Mouse (Mus musculus): ENCODE results near the gene Mrln. TPM values are rescaled to one million over a fixed set of nuclear protein-coding genes. Genes with fewer than 3 reads are reported as not detected.
A peak's percentile ranks its signal among the peaks of the same experiment; 100 is the strongest.

Gene Mrln
- polyA plus RNA-seq, 1 experiment from 2014 or later, result 0.77 TPM

DNA sequence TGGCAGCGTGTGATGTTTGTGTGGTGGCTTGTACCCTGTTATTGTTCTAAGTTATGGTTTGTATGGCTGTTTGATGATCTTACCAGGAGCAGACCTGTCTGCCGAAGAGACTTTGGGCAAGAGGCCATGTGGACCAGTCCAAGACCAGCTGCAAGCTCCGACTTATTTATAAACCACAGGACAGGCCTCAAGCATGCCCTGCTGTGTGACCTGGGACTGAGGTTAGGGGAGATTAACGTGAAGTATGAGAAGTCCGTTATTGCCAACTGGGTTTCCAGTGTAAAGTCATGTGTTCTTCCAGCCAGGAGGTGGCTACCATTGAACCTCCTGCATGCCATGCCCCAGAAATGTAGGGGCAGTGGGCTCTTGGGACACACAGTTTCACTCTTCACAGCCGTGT is 25.9 kb downstream of the Mrln start:
- Histone ChIP-seq H3K4me2 (no peak overlapping the region), H3K9ac (no peak overlapping the region), H3K4me3 (replicated peaks) (no peak overlapping the region), H3K36me3 (no peaks in the 10 kb centered on the region), H3K27me3 (replicated peaks) (no peaks in the 10 kb centered on the region), H3K9me3 (no peaks in the 10 kb centered on the region), H3K4me1 (no peaks in the 10 kb centered on the region), H3K27ac (no peak overlapping the region)
- ATAC-seq (ENCODE audit: insufficient read depth, low FRiP score, low read depth), result no peak
- WGBS, result 79% methylated on average over 6 of the region's 6 CpGs

DNA sequence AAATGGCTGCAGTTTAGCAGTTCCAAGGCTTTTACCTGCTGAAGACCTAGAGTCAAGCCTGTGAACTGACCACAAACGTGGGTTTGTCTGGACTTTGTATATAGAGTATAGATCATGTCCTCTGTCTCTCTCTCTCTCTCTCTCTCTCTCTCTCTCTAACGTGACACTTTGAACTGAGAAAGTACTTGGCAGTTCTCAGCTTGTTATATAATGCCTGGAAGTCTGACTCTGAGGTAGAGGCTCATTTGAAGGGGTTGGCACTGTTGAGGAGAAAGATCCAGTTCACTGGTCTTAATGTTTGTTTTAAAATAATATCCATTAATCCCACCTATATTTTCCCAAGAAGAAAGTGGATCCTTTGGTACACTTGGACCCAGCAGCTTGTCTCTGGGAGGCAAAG is 33.5 kb downstream of the Mrln start:
- WGBS, result 42% methylated on average over 2 of the region's 2 CpGs
- ATAC-seq (ENCODE audit: insufficient read depth, low FRiP score, low read depth), result no peak
- Histone ChIP-seq H3K9ac (no peak overlapping the region), H3K4me1 (no peaks in the 10 kb centered on the region), H3K36me3 (no peaks in the 10 kb centered on the region), H3K27ac (no peak overlapping the region), H3K4me2 (no peak overlapping the region), H3K9me3 (no peaks in the 10 kb centered on the region), H3K4me3 (replicated peaks) (no peak overlapping the region), H3K27me3 (replicated peaks) (0 out of 2 replicates have a peak, but pooled peaks cover under 1% of the 10 kb centered on the region)

DNA sequence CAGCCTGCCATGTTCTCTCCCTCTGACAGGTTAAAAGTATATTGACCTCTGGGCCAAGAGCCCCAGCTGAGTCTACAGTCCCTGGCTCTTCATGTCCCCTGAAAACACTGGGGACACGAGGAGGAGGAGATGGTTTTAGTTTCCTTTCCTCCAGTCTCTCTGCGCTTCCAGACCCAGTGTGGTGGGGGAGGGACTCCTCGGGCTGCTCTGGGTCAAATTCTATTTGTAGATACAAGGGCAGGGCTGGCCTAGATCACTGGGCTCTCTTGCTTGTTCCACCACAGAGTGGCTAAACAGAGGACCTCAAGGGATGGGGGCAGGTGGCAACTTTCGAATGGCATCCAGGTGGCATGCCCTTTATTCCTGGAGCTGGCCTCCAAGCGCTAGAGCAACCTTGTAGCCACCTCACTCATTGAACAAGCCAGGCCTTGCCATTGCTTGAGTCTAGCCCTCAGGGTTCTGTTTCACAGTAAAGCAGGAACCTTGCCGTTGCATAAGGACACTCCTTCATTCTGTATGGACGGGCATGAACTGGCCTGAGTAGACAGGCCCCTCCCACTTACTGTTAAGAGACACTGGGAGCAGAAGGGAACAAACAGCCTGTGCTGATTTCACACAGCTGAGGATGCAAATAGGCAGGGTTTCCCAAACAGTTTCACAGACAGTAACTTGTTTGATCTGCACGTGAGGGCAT is 38.4 kb downstream of the Mrln start:
- Histone ChIP-seq H3K4me3 (replicated peaks) (no peak overlapping the region), H3K27me3 (replicated peaks) (peaks cover 19% of the 10 kb centered on the region; the same call in 1 of the 2 replicates), H3K9ac (no peak overlapping the region), H3K4me1 (peaks cover 16% of the 10 kb centered on the region; the same call in 1 of the 2 replicates), H3K9me3 (no peaks in the 10 kb centered on the region), H3K4me2 (no peak overlapping the region), H3K27ac (no peak overlapping the region), H3K36me3 (no peaks in the 10 kb centered on the region)
- WGBS, result 45% methylated on average over 8 of the region's 8 CpGs
- no peak for ATAC-seq (ENCODE audit: insufficient read depth, low FRiP score, low read depth)

DNA sequence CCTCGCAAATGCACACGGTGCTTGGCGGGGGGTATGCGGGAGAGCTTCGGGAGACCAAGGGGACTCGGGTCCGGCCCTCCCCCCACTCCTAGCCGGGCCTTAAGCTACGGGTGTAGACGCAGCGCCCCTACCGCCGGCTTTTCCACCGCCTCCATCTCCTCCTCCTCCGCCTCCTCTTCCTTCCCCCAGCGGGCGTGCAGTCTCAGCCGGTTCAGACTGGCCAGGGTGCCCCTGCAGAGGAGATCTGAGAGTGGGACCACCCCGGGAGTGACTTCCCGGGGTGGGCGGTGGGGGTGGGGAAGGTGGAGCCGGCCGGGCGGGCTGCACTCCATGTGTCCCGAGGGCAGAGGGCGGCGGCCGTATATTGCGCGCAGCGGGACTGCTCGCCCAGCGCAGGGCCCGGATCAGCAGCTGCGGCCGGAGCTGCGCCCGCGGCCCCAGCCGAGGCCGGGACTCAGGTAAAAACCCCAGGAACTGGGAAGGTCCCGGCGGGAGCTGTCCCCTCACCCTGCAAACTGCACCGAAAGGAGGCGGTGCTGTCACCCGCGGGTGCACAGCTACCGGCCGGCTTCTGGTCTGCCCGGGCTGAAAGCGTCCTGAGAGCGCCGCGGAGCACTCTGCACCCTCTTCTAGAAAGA is 40.6 kb downstream of the Mrln start, which contains the start of gene Slc16a9:
TSS of gene Slc16a9 (plus strand) at position 180 of the 638 bp plus-strand sequence.
- peaks cover 16% of the 10 kb centered on the region; the same call in 1 of the 2 replicates for H3K4me1 ChIP-seq
- no peaks in the 10 kb centered on the region for H3K36me3 ChIP-seq
- peaks cover 19% of the 10 kb centered on the region; the same call in 1 of the 2 replicates for H3K27me3 ChIP-seq (replicated peaks)
- H3K27ac ChIP-seq, result no peak within 1 kb of the TSS
- H3K9ac ChIP-seq, result peak within 1 kb of the TSS; percentile 42; the same call in 1 of the 2 replicates
- under 1% methylated on average over 54 of the region's 54 CpGs for WGBS
- H3K4me2 ChIP-seq, result peak within 1 kb of the TSS; percentile 95
- no peaks in the 10 kb centered on the region for H3K9me3 ChIP-seq
- H3K4me3 ChIP-seq (replicated peaks), result peak within 1 kb of the TSS; percentile 63
- ATAC-seq (ENCODE audit: insufficient read depth, low FRiP score, low read depth), result peak; percentile 86

DNA sequence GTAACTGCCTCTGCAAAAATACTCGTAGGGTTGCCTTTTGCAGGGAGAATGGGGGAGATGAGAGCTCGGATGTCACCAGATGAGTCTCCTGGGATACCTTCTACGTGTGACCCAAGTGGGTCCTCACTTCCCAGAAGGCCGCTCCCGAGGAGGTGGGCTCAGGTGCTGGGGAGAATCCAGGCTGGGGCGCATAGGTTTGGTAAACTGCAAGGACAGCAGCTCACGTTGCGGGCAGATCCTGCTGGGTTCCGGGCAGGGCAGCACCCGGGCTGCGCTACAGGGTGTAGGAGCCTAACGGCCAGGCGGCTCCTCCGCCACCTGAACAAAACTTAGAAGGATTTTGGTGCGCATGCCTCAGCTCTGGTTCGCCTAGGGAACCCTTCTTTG is 41.1 kb downstream of the Mrln start:
- peak overlapping the region; percentile 63 for H3K4me3 ChIP-seq (replicated peaks)
- H3K9me3 ChIP-seq, result no peaks in the 10 kb centered on the region
- WGBS, result 2% methylated on average over 16 of the region's 16 CpGs
- peaks cover 16% of the 10 kb centered on the region; the same call in 1 of the 2 replicates for H3K4me1 ChIP-seq
- H3K27me3 ChIP-seq (replicated peaks), result peaks cover 19% of the 10 kb centered on the region; the same call in 1 of the 2 replicates
- H3K27ac ChIP-seq, result no peak overlapping the region
- peak overlapping the region; percentile 95 for H3K4me2 ChIP-seq
- 0 out of 2 replicates have a peak, but pooled peaks have one; percentile 19 for ATAC-seq (ENCODE audit: insufficient read depth, low FRiP score, low read depth)
- H3K9ac ChIP-seq, result peak overlapping the region; percentile 42; the same call in 1 of the 2 replicates
- H3K36me3 ChIP-seq, result no peaks in the 10 kb centered on the region

DNA sequence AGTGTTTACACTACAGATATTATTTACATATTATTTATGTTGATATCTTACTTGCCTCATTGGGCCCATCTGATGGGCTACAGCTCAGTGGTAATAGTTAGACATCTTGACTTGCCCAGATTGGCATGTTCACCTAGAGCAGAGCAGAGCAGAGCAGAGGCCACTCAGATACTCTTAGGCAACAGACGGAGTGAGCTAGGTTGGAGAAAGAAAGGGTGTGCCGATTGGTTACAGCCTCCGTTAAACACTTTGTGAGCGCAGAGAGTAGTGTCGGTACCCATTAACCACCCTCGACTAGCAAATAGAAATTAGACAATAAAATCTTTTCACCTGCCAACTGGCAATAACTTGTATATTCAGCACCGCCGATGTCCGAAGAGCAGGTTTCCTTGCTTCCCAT is 41.6 kb downstream of the Mrln start:
- Histone ChIP-seq H3K9me3 (no peaks in the 10 kb centered on the region), H3K27me3 (replicated peaks) (peaks cover 19% of the 10 kb centered on the region; the same call in 1 of the 2 replicates), H3K27ac (no peak overlapping the region), H3K4me2 (peak overlapping the region; percentile 95), H3K36me3 (no peaks in the 10 kb centered on the region), H3K4me3 (replicated peaks) (peak overlapping the region; percentile 63; the same call in 1 of the 2 replicates), H3K9ac (no peak overlapping the region), H3K4me1 (peaks cover 16% of the 10 kb centered on the region; the same call in 1 of the 2 replicates)
- ATAC-seq (ENCODE audit: insufficient read depth, low FRiP score, low read depth), result no peak
- WGBS, result 35% methylated on average over 9 of the region's 9 CpGs

DNA sequence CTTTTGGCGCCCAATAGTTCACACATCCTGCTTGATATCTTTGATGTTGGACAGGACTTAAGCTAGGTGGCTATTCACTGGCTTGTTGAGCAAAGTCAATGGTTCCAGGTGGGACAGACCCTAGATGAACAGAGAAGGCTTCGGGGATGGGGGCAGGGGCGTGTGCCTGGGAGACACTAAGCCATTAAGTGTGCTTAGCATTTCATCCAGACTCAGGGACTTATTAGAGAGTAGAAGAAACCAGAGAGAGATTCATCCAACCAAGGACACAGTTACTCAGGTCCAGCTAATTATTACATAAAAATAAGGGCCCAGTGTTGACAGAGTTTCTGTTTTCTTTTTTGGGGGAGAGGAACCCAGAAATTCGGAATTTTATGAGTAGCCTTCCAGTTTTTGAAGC is 45.9 kb downstream of the Mrln start:
- no peaks in the 10 kb centered on the region for H3K36me3 ChIP-seq
- 0 out of 2 replicates have a peak, but pooled peaks cover 10% of the 10 kb centered on the region for H3K4me1 ChIP-seq
- 0 out of 2 replicates have a peak, but pooled peaks cover 5% of the 10 kb centered on the region for H3K27me3 ChIP-seq (replicated peaks)
- H3K27ac ChIP-seq, result no peak overlapping the region
- WGBS, result 74% methylated on average over 4 of the region's 4 CpGs
- H3K4me3 ChIP-seq (replicated peaks), result no peak overlapping the region
- no peak for ATAC-seq (ENCODE audit: insufficient read depth, low FRiP score, low read depth)
- H3K9me3 ChIP-seq, result no peaks in the 10 kb centered on the region
- no peak overlapping the region for H3K4me2 ChIP-seq
- no peak overlapping the region for H3K9ac ChIP-seq

DNA sequence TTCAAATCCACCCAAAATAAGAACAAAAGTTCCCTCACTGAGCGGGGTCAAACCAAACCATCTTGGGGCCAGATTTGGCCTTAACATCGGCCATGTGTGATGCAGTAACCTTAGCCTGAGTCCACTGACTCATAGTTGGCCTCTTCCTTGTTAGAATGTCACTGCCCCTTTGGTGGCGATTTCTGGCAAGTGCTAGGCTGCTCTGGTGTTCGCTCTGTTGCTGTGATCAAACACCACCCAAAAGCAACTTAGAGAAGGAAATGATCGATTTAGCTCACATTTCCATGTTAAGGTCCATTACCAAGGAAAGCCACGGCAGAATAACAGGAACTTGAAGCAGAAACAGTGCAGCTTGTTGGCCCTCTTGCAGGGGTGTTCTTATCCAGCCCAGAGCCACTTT is 46.3 kb downstream of the Mrln start:
- H3K4me3 ChIP-seq (replicated peaks), result no peak overlapping the region
- no peak for ATAC-seq (ENCODE audit: insufficient read depth, low FRiP score, low read depth)
- no peaks in the 10 kb centered on the region for H3K9me3 ChIP-seq
- H3K4me1 ChIP-seq, result 0 out of 2 replicates have a peak, but pooled peaks cover 6% of the 10 kb centered on the region
- 86% methylated on average over 6 of the region's 6 CpGs for WGBS
- no peak overlapping the region for H3K9ac ChIP-seq
- no peak overlapping the region for H3K4me2 ChIP-seq
- no peaks in the 10 kb centered on the region for H3K36me3 ChIP-seq
- H3K27ac ChIP-seq, result no peak overlapping the region
- 0 out of 2 replicates have a peak, but pooled peaks cover 5% of the 10 kb centered on the region for H3K27me3 ChIP-seq (replicated peaks)

DNA sequence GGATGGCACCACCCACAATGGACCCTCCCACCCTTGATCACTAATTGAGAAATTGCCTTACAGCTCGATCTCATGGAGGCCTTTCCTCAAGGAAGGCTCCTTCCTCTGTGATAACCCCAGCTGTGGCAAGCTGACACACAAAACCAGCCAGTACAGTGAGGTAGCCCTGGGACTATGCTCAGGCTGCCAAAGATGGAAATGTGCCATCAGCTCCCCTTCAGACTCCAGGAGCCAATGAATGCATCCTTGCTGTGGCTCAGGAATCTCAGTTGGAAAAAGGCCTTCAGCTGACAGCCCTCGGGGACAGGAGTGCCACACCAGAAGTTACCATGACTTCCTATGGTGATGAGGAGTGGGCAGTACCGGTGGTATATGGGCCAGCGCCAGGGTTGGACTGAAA is 50.2 kb downstream of the Mrln start:
- no peak for ATAC-seq (ENCODE audit: insufficient read depth, low FRiP score, low read depth)
- Histone ChIP-seq H3K4me1 (no peaks in the 10 kb centered on the region), H3K27me3 (replicated peaks) (no peaks in the 10 kb centered on the region), H3K9ac (no peak overlapping the region), H3K4me2 (no peak overlapping the region), H3K4me3 (replicated peaks) (no peak overlapping the region), H3K36me3 (no peaks in the 10 kb centered on the region), H3K27ac (no peak overlapping the region), H3K9me3 (no peaks in the 10 kb centered on the region)
- 78% methylated on average over 4 of the region's 4 CpGs for WGBS

DNA sequence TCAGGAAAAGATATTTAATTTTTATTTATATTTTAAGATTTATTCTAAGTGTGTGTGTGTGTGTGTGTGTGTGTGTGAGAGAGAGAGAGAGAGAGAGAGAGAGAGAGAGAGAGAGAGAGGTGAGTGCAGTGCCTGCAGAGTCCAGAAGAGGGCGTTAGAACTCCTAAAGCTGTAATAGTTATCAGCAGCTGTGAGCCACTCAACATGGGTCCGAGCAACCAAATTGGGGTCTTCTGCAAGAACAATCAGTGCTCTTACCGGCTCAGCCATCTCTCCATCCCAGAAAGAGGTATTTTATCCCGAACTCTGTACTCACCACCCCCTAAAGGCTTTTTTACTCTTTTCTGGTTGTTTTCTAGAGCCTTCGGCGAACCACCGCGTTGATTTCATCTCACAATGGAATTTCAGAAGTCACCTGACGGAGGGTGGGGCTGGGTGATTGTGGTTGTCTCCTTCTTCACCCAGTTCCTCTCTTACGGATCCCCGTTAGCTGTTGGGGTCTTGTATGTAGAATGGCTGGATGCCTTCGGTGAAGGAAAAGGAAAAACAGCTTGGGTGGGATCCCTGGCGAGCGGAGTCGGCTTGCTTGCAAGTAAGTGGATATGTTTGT is 51.2 kb downstream of the Mrln start:
- ATAC-seq (ENCODE audit: insufficient read depth, low FRiP score, low read depth), result no peak
- Histone ChIP-seq H3K4me1 (no peaks in the 10 kb centered on the region), H3K4me2 (no peak overlapping the region), H3K9me3 (no peaks in the 10 kb centered on the region), H3K27ac (no peak overlapping the region), H3K4me3 (replicated peaks) (no peak overlapping the region), H3K36me3 (no peaks in the 10 kb centered on the region), H3K9ac (no peak overlapping the region), H3K27me3 (replicated peaks) (no peaks in the 10 kb centered on the region)
- 82% methylated on average over 15 of the region's 15 CpGs for WGBS

DNA sequence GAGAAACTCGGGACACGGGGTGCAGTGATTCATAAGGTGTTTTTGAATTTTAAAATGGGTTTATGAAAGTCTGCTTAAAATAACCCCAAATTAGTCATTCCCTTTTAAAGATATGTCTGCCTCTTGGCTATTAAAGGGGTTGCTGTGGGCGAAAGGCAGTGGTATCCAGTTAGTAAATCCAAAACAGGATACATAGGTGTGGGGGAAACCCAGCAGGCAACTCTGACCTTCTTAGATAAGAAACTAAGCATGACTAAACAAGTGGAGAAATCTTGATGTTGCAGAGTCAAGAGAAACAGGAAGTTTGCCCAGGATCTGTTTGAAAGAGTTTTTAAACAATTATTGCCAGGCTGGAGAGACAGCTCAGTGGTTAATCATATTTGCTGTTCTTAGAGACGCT is 52.6 kb downstream of the Mrln start:
- H3K4me1 ChIP-seq, result no peaks in the 10 kb centered on the region
- no peaks in the 10 kb centered on the region for H3K36me3 ChIP-seq
- H3K4me3 ChIP-seq (replicated peaks), result no peak overlapping the region
- no peaks in the 10 kb centered on the region for H3K27me3 ChIP-seq (replicated peaks)
- no peak overlapping the region for H3K4me2 ChIP-seq
- no peaks in the 10 kb centered on the region for H3K9me3 ChIP-seq
- no peak for ATAC-seq (ENCODE audit: insufficient read depth, low FRiP score, low read depth)
- 69% methylated on average over 4 of the region's 4 CpGs for WGBS
- no peak overlapping the region for H3K27ac ChIP-seq
- H3K9ac ChIP-seq, result no peak overlapping the region

DNA sequence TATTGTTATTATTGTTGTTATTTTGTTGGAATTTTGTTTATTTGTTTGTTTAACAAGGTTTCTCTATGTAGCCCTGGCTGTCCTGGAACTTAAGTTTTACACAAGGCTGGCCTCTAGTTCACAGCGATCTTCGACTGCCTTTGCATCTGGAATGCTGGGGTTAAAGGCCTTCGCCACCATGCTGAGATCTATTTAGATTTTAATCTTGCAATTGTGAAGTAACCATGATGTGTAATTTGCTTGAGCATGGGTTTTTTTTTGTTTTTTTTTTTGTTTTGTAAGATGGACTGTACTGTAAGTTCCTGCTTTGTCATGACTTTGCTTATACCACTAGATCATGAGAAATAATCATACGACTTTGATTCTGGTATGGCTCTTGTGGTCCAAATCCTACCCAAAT is 56.4 kb downstream of the Mrln start:
- H3K4me1 ChIP-seq, result no peaks in the 10 kb centered on the region
- WGBS, result 70% methylated on average over 4 of the region's 4 CpGs
- H3K9me3 ChIP-seq, result no peaks in the 10 kb centered on the region
- no peak for ATAC-seq (ENCODE audit: insufficient read depth, low FRiP score, low read depth)
- no peaks in the 10 kb centered on the region for H3K36me3 ChIP-seq
- H3K4me2 ChIP-seq, result no peak overlapping the region
- no peak overlapping the region for H3K9ac ChIP-seq
- no peaks in the 10 kb centered on the region for H3K27me3 ChIP-seq (replicated peaks)
- no peak overlapping the region for H3K27ac ChIP-seq
- H3K4me3 ChIP-seq (replicated peaks), result no peak overlapping the region
